Mouse (Mus musculus) spleen, adult 2 months (tissue): ENCODE measurements around the gene Wdr78. TPM values are rescaled to one million over a fixed set of nuclear protein-coding genes. Genes with fewer than 3 reads are reported as not detected.

Experiments
- DNase-seq, 2 experiments: peaks; one replicate each; pipeline versions ENCODE4 v3.0.0 to v3.0.0-alpha.2; 2012 to 2021; ENCODE audit warnings: low spot score in 2 of 2, low read depth in 1 of 2
- H3K27ac ChIP-seq: fragments of 200-500 bp; 2 replicates; pipeline ENCODE4 v1.5.1; 2012; ENCODE audit warnings: low read length, inconsistent platforms; ENCODE audit not compliant: insufficient read depth
- H3K27me3 ChIP-seq: fragments of 200-500 bp; 2 replicates; pipeline ENCODE4 v1.6.1; 2012; ENCODE audit warnings: mild to moderate bottlenecking, moderate library complexity, low read length, inconsistent platforms; ENCODE audit not compliant: control insufficient read depth, insufficient read depth
- H3K36me3 ChIP-seq: fragments of 200-500 bp; 2 replicates; pipeline ENCODE4 v1.6.1; 2012; ENCODE audit warnings: mild to moderate bottlenecking, low read length, inconsistent platforms; ENCODE audit not compliant: control insufficient read depth, insufficient read depth
- H3K4me1 ChIP-seq: fragments of 200-500 bp; 2 replicates; pipeline ENCODE4 v1.6.1; 2011; ENCODE audit warnings: inconsistent platforms; ENCODE audit not compliant: control insufficient read depth, insufficient read depth, insufficient read length
- H3K4me3 ChIP-seq: fragments of 200-500 bp; 2 replicates; pipeline ENCODE4 v1.5.1; 2011; ENCODE audit warnings: mild to moderate bottlenecking, inconsistent platforms; ENCODE audit not compliant: insufficient read depth, insufficient read length; ENCODE audit errors: extremely low read depth
- CTCF ChIP-seq: fragments of 200-500 bp; IDR thresholded peaks from 2 replicates; pipeline ENCODE4 v1.5.1; 2011; ENCODE audit warnings: mild to moderate bottlenecking, inconsistent platforms; ENCODE audit not compliant: insufficient read depth, insufficient read length, insufficient replicate concordance; ENCODE audit errors: extremely low read depth
- POLR2A ChIP-seq: fragments of 200-500 bp; IDR thresholded peaks from 2 replicates; pipeline ENCODE4 v1.6.1; 2011; ENCODE audit warnings: low read depth, low read length, inconsistent platforms
- WGBS: fragments of 180-500 bp; shearing (Covaris S2); methylation state at CpG from one replicate; pipeline ENCODE4 v1.1.7; 2018; 5-methylcytosine and 5-hydroxymethylcytosine counted together
- polyA plus RNA-seq: library from polyadenylated mRNA; depleted of rRNA; stranded (reverse); fragments of >200 nt; gene quantifications from 2 replicates; pipeline ENCODE4 v1.2.3, GENCODE M21; 2012

Wdr78 gene
- polyA plus RNA-seq, 1 experiment: 0.57 TPM

- H3K36me3 ChIP-seq: no peaks in the 10 kb centered on the region
- 90% methylated on average over 13 of the region's 13 CpGs for WGBS
- no peaks in the 10 kb centered on the region for H3K4me1 ChIP-seq
- DNase-seq: no peak
- H3K27me3 ChIP-seq: no peaks in the 10 kb centered on the region
- TF ChIP-seq CTCF: no peak
- TF ChIP-seq POLR2A: no peak
- H3K4me3 ChIP-seq: no peak overlapping the region
- H3K27ac ChIP-seq: no peak overlapping the region
Measured at GRCm38 (mm10) chr4:103028177-103029088, 85.9 kb downstream of the Wdr78 start.

- WGBS: 84% methylated on average over 7 of the region's 7 CpGs
Measured at GRCm38 (mm10) chr4:103027745-103028144, 86.6 kb downstream of the Wdr78 start.

GRCm38 (mm10) chr4:103026621-103027020, 87.7 kb downstream of the Wdr78 start, which contains the start of gene Insl5:
Gene Insl5, minus strand, starts transcription at chr4:103026842.
- Histone ChIP-seq H3K4me3 (no peak within 1 kb of the TSS), H3K4me1 (no peaks in the 10 kb centered on the region), H3K36me3 (no peaks in the 10 kb centered on the region), H3K27me3 (no peaks in the 10 kb centered on the region), H3K27ac (no peak within 1 kb of the TSS)
- WGBS: 81% methylated on average over 4 of the region's 4 CpGs
- DNase-seq: no peak
- TF ChIP-seq POLR2A: no peak
- no peak for TF ChIP-seq CTCF

More at GRCm38 (mm10) chr4:103027745-103028144, 86.6 kb downstream of the Wdr78 start:
- H3K27ac ChIP-seq: no peak overlapping the region
- no peaks in the 10 kb centered on the region for H3K36me3 ChIP-seq
- H3K27me3 ChIP-seq: no peaks in the 10 kb centered on the region
- TF ChIP-seq CTCF (no peak), POLR2A (no peak)
- no peak overlapping the region for H3K4me3 ChIP-seq
- no peak for DNase-seq
- H3K4me1 ChIP-seq: no peaks in the 10 kb centered on the region

- no peak overlapping the region for H3K4me3 ChIP-seq
- no peaks in the 10 kb centered on the region for H3K4me1 ChIP-seq
- 75% methylated on average over 4 of the region's 4 CpGs for WGBS
- TF ChIP-seq POLR2A (no peak), CTCF (no peak)
- H3K27ac ChIP-seq: no peak overlapping the region
- DNase-seq: no peak
- H3K36me3 ChIP-seq: no peaks in the 10 kb centered on the region
- 0 out of 2 replicates have a peak, but pooled peaks cover 1% of the 10 kb centered on the region for H3K27me3 ChIP-seq
Measured at GRCm38 (mm10) chr4:103013490-103013889, 100.9 kb downstream of the Wdr78 start.

- no peak for TF ChIP-seq CTCF
- TF ChIP-seq POLR2A: no peak
- Histone ChIP-seq H3K4me3 (no peak overlapping the region), H3K27me3 (0 out of 2 replicates have a peak, but pooled peaks cover 1% of the 10 kb centered on the region), H3K4me1 (peaks cover 2% of the 10 kb centered on the region; the same call in 1 of the 2 replicates), H3K27ac (no peak overlapping the region), H3K36me3 (no peaks in the 10 kb centered on the region)
- DNase-seq: no peak
- WGBS: 67% methylated on average over 7 of the region's 7 CpGs
Measured at GRCm38 (mm10) chr4:103011823-103012222, 102.5 kb downstream of the Wdr78 start.

- TF ChIP-seq CTCF (no peak), POLR2A (no peak)
- no peak overlapping the region for H3K4me3 ChIP-seq
- peaks cover 4% of the 10 kb centered on the region; the same call in 1 of the 2 replicates for H3K4me1 ChIP-seq
- no peak for DNase-seq
- WGBS: 83% methylated on average over 4 of the region's 4 CpGs
- H3K36me3 ChIP-seq: no peaks in the 10 kb centered on the region
- H3K27ac ChIP-seq: no peak overlapping the region
- H3K27me3 ChIP-seq: 0 out of 2 replicates have a peak, but pooled peaks cover 1% of the 10 kb centered on the region
Measured at GRCm38 (mm10) chr4:103010734-103011133, 103.6 kb downstream of the Wdr78 start.
